Mouse (Mus musculus): ENCODE data around the gene Esp23.
A peak's percentile ranks its signal among the peaks of the same experiment; 100 is the strongest.
"Not testable (repeated sequence)": the region's sequence is repeated elsewhere in the genome, so short reads cannot be mapped to it uniquely, and the experiment has no call there.

The Esp23 gene

GRCm38 (mm10) chr17:39076937-39077336, at the start of gene Esp23:
TSS of gene Esp23 (minus strand) at chr17:39077037.
- DNase-seq = no peak

- DNase-seq = peak; percentile 1
Measured at GRCm38 (mm10) chr17:39107126-39107525, 30.3 kb upstream of the Esp23 start.

DNA sequence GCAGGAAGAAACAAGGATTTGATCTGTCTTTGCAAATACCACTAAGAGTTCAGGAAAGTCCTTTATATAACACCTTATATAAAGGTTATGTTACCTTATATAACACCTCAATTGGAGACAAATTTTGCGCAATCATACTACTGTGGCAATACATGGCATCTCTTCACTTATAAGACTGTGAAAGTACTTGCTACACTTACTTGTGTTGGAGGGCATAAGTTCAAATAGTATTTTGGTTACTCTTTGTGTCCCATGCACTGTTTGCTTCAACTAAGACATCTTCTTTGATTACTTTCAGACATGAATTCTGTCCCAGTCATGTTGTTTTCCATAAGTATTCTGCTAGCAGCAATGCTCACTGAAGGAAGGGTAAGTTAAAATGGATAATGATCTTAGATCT, 18.2 kb upstream of the Esp23 start, which contains the start of gene Esp22:
Gene Esp22, plus strand, starts transcription at position 301 of the 400 bp plus-strand sequence.
- no peak for DNase-seq

GRCm38 (mm10) chr17:39063641-39064040, 13.2 kb downstream of the Esp23 start:
- DNase-seq = no peak

DNA sequence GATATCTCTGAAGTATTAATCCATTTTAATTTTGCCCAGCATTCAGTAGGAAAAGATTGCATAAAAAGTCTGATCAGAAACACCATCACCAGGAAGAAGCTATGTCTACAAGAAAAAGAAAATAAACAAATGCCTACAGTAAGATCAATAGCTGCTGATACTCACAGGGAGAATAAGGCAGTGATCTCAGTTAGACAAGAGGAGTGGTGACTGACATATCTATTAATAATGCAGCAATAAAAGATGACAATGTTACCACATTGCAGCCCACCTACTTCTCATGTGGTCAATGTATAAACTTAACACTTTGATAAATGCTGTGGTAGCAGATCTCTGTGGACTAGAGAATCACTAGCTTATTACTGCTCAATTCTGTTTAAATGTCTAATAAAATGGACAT, 33.6 kb downstream of the Esp23 start, which contains the start of gene Gm21903:
Gene Gm21903, minus strand, starts transcription at position 101 of the 400 bp plus-strand sequence.
- no peak for DNase-seq

GRCm38 (mm10) chr17:39036395-39036794, 40.4 kb downstream of the Esp23 start, which contains the start of gene Esp24:
TSS of gene Esp24 (plus strand) at chr17:39036695.
- DNase-seq = not testable (repeated sequence)

All from retina, postnatal 1 day (tissue).